Mouse (Mus musculus) liver (tissue): ENCODE measurements at regions not wholly inside any gene's neighbourhood (a gene's known extent, or its start where the extent isn't known, plus 50 kb on each side); places are given as distances from the start of the nearest gene placed in this dataset.
"Not testable (repeated sequence)": the region's sequence is repeated elsewhere in the genome, so short reads cannot be mapped to it uniquely, and the experiment has no call there.

Experiments
- DNase-seq: peaks from one replicate; pipeline ENCODE4 v3.0.0-alpha.2; 2020; ENCODE audit warnings: mixed read lengths

DNA sequence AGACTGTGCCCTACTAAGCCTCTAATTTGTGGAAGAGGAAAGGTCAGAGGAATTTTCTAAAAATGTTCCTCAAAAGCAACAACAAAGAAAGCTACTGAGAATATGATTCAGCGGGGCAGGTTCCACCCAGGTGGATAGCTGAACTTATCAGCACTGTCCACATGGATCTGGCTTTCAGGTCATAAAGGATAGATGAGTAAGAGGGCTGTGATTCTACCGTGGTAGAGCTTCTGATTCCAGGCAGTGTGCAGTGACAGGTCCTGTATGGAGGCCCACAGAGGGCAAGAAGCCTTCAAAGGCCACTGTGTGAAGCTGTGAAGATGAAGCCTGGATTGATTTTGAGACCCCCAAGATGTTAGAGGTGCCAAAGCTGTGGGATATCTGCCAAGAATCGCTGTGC lies 51.8 kb downstream of the Teddm3 start:
- not testable (repeated sequence) for DNase-seq

DNA sequence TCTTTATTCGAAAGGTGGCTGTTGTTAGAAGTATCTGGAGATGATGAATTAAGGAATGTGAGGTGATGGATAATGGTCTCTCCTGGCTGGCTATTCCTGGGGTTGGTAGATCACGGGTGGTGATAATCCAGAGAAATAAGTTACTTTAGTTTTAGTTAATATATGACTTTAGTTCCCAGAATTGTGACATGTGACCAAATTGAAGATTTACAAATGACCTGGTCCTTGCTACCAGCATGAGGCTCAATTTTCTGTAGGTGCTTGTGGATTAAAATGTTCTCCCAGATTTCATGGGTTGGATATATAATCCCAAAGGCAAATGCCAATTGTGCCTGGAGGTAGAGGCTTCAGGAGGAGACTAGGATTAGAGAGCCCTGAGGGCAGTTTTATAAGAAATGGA lies 53.7 kb downstream of the Teddm3 start:
- DNase-seq = not testable (repeated sequence)

DNA sequence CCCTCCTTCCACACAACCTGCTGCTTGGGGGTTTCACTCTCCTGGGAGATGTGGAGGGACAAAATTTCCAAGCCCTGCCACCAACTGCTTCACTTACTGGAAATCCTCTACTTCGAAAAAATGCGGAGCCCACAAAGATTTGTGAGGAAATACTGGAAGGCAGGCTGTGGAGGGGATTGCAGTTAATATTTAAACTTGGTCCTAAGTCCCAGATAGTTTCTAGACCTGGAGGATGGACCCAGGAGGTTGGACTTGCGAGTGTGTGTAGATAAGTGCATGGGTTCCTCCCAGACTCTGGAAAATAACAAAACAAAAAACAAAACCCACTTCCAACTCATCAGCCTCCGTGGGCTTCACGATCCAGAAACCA lies 79.0 kb downstream of the Teddm3 start:
- DNase-seq = no peak

DNA sequence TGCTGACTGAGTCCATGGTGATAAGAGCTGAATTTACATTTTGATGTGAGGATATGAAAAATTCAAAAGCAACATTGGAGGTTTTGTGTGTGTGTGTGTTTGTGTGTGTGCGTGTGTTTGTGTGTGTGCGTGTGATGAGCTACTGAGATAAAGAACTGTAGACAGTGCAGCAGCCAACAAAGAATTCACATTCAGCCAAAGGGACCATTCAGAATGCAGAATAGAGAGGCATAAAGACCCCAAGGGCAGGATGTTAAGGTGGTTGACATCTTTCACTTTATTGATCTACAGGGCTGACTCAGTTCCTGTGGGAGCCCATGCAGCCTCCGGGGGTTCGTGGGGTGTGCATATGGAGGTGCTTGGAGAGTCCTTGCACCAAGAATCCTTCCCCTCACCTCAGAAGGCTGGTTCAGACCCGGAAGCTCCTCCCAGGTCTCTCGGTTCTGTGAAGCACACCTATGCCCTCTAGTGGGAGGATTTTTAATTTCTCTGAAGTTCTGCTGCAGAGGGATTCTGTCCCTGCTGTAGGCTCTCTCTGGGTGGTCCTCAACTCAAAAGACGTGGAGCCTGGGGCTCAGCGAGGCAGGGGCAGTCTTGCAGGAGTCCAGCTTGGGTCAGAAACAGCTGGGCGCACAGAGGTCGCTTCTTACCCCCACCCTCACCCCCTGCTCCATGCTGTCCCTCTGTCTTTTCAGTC lies 79.6 kb downstream of the Teddm3 start:
- not testable (repeated sequence) for DNase-seq

DNA sequence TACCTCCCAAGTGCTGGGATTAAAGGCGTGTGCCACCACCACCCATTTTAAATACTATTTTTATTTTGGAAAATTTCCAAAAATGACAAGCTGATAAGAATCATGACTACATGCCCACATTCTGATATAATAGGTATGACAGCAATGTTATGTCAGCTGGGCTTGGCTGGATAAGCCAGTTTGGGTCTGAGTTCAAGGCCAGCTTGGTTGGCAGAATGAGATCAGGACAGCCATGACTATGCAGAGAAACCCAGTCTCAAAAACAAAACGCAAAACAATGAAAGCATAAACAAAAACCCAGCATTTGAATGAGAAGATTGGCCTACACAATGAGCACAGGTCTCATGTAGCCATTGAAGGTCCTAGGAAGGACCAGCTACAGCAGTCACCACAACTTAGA lies 93.6 kb downstream of the Teddm3 start:
- no peak for DNase-seq

DNA sequence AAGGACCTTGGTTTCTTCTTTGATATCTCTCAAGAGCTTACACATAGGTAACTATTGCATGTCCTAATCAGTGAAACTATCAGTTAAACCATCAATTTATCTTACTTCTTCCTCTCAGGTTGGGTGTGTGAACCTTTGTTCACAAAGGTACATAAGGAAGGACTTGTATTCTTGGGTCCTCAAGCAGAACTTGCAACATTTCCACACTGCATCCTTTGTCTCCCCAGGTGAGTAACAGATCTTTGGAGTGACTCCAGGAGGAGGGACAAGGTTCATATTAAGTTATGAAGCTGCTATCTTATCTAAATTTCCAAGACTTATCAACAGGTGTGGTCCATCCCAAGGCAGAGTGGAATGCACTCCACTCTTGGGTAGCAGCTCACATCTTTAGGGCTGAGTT lies 99.0 kb downstream of the Teddm3 start:
- no peak for DNase-seq

DNA sequence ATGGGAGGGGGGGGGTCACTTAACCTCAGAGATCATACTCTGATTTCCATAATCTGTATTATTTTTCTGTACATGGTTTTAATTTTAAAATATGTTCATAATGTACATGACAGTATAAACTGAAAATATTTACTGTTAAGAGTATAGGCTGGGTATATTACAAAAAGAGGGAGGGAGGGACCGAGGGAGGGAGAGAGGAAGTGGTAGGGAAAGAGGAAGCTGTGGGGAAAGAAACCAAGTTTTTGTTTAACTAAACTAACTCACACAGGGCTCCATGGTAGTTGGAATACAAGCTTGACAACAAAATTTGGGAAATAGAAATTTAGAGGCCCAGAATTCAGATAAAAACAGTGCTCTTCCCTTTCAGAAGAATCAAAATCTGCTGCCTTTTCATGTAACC lies 131.7 kb downstream of the Teddm3 start:
- DNase-seq = not testable (repeated sequence)

DNA sequence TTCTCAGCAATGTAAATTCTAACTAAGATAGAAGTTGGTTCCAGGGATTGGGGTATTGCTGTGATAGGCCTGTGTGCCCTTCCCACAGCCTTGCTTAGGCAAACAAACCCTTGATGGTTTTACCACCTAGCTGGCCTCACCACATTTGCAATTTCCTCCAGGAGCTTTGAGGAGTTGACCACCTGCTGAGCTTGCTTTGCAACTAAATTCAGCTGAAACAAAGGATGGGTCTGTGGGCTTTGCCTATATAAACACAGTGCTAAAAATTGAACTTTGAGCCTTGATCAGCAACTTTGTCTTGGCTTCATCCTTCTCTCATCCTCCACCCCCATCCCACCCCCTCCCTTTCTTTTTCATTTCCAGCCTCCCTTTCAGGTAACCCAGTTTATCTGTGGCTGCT lies 148.9 kb downstream of the Teddm3 start:
- DNase-seq = no peak

DNA sequence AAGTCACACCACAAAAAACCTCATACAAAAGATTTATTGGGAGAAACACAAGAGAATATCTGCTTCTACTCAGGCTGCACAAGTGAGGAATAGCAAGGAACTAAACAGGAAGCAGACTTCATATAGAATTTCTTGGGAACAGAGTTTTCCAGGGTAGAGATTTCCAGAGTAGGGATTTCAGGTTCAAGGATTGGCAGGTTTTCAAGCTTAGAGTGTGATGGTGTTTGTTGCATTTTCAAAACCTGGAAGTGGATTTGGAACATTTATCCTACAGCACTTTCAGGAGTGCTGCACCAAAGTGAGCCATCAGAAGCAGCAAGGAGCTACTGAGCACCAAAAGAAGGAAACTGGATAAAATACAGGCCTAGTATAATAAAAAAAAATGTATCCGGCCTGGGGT lies 152.7 kb downstream of the Teddm3 start:
- DNase-seq = no peak

DNA sequence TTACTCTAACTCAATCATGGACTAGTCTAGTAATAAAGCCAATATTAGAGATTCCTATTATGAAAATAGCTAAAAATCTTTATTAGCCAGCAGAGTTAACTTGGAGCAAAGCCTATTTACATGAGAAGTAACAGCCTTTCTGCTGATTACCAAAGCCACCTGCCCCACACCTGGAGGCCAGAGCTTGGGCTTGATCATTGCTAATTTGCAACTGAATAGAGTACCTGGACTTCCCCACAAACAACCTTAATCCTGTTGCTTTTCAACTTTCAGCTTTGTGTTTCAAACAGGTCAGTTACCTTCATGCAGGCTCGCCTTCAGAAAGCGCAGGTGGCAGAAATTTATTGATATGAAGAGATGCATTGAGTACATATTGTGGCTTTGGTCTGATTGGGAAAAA lies 163.3 kb downstream of the Teddm3 start:
- no peak for DNase-seq

DNA sequence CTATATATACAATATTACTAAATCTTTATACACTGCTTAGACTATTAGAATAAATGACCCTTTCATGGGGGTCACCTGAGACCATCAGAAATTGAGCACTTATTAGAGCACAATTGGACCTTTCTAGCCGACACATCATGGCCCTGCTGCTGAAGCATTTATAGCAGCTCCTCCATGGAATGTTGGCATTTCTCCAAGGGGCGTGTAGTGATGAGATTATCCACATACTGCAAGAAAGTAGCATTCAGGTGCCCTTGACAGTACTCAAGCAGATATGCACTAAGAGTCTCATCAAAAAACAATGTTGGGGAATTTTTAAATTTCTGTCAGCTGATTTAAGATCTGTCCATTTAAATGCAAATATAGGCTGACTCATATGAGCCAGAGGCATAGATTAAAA lies 178.4 kb downstream of the Teddm3 start:
- DNase-seq = no peak

DNA sequence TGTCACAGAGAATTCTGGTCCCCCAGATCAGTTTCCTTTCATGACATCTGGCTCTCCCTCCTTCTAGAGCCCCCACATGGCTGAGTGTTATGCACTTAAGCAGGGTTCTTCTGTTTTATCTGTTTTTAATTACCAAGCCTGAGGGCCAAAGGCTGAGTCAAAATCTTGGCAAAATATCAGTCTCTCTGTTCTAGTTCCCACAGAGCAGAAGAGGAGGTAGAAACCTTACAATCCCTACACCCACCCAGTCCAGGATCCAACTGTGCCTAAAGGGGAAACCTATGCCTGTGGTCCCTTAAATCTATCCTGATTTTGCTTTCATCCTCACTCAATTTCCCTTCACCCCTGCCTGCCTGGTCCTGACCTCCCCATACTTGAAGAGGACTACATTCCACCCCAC lies 181.4 kb downstream of the Teddm3 start:
- no peak for DNase-seq

DNA sequence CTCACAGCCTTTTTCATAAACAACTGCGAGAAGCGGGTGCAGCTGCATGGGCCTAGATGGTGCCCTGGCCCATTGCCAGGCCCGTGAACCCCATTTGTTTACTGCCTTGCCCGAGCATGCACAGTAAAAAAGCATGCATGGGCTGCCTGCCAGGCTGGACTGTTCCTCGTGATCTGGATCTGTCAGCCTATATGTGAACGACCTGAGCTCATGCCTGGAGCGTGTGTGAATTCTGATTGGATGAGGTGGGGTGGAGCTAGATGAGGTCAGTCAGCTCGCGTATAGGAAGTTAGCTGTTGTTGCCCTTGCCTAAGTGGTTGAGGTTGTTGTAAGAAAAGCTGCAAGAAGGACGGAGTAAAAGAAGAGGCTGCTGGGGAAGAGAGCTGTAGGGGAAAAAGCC lies 194.9 kb downstream of the Teddm3 start:
- DNase-seq = no peak

DNA sequence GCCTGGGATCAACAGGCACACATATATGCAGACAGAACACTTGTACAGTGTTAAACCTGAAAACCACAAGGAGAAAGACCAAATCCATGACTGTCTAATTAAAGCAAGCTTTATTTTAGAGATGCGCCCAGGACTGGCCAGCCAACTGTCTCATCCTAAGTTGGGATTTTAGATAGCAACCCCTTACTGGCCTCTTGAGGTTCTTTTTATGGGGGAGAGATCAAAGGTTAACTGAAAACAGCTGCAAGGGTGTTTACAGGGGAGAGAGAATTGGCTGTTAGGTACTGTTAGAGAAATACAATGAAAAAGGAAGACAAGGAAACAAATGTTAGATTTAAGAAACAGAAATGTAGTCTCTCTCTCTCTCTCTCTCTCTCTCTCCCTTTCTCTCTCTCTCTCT lies 202.4 kb upstream of the Thpo start:
- DNase-seq = no peak

DNA sequence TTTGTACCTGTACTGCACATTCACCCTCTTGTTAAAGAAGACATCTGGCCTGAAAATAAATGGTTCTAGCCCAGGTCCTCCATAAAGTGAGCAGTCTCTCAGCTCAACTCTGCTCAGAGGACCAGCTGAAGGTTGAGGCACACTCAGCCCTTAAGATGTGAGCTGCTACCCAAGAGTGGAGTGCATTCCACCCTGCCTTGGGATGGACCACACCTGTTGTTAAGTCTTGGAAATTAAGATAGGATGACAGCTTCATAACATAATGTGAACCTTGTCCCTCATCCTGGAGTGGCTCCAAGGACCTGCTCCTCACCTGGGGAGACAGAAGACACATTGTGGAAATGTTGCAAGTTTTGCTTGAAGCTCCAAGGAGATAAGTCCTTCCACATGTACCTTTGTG lies 200.5 kb upstream of the Thpo start:
- not testable (repeated sequence) for DNase-seq

DNA sequence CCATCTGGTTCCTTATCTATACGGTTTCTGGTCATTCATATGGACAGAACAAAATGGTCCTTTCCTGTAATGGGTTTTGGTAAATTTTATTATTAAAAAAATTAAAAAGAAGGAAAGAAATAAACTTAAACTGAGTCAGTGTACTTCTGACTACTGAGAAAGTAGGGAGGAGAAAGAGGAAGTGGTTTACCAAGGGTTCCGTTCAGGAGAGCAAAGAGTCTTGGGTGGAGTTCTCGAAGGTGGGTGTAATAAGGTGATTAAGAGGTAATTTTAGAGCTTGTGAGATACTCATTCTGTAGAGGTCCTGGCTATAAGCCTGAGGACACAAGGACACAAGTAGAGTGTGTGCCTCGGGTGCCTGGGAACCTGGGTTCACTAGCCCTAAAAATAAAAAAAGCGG lies 195.7 kb upstream of the Thpo start:
- not testable (repeated sequence) for DNase-seq

DNA sequence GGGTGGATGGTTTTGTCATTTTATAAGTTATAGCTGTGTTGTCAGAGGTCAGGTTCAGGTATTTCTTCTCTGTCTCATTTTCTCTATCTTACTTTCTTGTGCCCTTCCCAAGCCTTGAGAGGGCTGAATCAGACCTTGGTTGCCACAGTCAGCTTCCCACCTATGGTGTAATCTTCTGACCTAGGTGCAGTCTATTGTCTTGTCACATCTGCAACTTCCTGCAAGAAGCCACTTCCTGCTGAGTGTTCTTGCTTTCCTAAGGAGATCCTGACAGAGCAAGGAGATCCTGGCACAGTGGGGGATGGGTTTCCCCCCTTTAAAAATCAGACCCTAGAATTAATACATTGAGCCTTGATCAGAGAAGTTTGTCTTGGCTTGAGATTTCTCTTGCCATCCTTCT lies 191.5 kb upstream of the Thpo start:
- not testable (repeated sequence) for DNase-seq

DNA sequence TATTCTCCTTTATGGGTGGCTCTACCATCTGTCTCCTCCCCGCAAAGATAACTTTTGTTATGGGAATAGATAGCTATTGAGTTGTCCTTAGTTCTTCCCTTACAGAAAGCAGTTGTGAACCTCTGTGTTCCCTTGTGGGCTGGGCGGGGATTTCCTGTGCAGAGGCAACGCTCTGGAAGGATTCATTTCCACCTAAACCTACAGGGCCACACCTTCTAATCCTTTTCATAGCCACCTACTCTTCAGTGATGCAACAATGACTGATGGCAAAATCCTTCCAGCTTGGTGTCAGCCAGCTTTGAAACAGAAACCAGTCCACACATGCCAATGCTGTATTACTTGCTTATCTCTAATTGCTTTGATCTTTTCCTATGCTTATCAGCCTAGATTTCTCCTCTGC lies 176.6 kb upstream of the Thpo start:
- not testable (repeated sequence) for DNase-seq

DNA sequence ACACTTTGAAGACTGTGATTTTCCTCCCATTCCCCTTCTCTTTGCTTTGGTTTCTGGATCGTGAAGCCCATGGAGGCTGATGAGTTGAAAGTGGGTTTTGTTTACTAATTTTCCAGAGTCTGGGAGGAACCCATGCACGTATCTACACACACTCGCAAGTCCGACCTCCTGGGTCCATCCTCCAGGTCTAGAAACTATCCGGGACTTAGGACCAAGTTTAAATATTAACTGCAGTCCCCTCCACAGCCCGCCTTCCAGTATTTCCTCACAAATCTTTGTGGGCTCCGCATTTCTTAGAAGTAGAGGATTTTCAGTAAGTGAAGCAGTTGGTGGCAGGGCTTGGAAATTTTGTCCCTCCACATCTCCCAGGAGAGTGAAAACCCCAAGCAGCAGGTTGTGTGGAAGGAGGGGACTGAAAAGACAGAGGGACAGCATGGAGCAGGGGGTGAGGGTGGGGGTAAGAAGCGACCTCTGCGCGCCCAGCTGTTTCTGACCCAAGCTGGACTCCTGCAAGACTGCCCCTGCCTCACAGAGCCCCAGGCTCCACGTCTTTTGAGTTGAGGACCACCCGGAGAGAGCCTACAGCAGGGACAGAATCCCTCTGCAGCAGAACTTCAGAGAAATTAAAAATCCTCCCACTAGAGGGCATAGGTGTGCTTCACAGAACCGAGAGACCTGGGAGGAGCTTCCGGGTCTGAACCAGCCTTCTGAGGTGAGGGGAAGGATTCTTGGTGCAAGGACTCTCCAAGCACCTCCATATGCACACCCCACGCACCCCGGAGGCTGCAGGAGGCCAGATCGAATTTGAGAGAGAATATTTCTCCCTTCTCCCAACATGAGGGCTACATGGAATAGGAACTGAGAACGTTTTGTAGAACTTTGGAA lies 174.4 kb upstream of the Thpo start:
- DNase-seq = not testable (repeated sequence)

DNA sequence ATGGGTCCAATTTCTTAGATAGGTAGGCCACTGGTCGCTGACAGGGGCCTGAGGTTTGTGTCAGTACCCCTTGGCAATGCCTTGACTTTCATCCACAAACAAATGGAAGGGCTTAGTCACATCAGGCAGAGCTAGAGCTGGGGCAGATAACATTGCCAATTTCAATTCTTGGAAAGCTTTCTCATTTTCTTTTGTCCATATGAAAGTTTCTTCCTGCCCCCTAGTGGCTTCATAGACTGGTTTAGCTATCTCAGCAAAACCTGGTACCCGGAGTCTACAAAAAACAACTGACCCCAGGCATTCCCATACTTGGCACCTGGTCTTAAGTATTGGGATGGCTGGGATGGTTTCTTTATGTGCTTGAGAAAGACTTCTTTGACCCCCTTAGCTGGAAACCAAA lies 161.4 kb upstream of the Thpo start:
- no peak for DNase-seq

DNA sequence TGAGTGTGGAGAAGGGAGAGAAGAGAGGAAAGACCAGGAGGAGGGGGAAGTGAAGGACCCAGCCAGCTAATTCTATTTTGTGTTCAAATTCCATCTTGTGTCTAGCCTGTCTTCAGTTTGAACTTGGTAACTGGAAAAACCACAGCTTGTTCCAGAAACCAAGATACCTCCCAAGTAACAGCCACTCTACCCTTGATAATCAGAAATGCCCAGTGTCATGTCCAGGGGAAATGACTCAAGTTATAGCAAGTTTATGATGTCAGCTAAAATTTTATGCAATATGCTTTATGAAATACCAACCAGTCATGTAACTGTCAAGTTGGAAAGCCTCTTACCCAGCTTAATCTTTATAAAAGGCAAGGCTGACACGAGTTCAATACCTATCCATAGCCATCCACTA lies 137.4 kb upstream of the Thpo start:
- DNase-seq = no peak

DNA sequence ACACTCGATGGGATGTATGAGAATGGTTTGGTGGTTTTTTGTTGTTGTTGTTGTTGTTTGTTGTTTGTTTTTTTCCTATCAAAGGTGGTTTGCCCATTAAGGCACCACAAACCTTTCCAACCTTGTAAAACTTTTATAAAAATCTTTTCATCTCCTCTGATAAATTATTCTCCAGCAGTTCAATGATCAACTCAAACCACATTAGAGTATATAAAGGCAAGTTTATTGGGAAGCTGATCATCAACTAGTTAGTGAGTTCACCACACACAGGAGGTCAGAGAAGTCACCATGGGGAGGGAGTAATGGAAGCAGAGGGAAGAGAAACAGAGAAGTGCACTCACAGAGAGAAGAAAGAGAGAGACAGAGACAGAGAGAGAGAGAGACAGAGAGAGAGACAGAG lies 132.5 kb upstream of the Thpo start:
- DNase-seq = no peak

DNA sequence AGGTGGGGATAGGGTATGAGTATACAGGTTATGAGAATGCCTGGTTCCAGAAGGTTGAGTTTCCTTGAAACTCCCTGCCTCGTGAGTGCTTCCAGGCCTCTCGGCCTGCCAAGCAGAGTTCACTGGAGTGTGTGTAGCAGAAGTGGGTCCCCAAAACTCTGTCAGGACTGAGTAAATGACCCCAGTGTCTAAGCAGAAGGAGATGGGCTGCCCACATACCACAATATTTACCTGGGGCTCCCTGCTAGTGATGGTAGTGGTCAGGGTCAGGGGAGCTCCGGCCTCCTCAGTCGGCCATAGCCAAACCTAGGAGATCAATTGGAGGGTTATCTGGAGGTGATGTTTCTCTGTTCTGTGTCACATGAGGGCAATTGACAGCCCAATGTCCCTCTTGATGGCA lies 126.9 kb upstream of the Thpo start:
- DNase-seq = no peak

DNA sequence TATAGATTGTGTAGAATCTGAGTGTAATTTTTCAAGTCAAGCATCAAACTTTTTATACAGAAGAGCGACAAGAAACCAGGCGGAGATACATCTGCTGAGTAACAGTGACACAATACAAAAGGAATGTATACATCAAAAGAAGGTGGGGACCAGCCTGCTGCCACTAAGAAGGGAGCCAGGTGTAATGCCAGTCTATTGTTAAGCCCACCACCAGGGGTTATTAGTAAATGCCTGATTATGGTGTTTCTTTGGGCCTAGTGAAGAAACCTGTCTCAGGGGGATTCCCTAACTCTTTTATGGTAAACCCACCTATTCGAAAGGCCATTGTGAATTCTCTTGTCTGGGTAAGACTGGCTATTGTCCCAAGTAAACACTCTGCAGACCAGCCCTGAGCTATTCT lies 126.3 kb upstream of the Thpo start:
- not testable (repeated sequence) for DNase-seq
